Mouse (Mus musculus) CH12.LX (cell line): ENCODE results near the gene Rab37. TPM values are rescaled to one million over a fixed set of nuclear protein-coding genes. Genes with fewer than 3 reads are reported as not detected.

Experiments used
- DNase-seq: peaks from one replicate; pipeline ENCODE4 v3.0.0-alpha.2; 2013; ENCODE audit errors: extremely low read depth
- H3K27ac ChIP-seq: 2 replicates; pipeline ENCODE4 v1.5.1; 2012; ENCODE audit warnings: low read depth, mild to moderate bottlenecking, control low read depth, moderate library complexity; ENCODE audit not compliant: insufficient read depth
- H3K27me3 ChIP-seq: replicated peaks from 2 replicates; pipeline ENCODE3; 2012; ENCODE audit warnings: inconsistent platforms
- H3K36me3 ChIP-seq, 2 experiments: replicated peaks in 1 of 2; 2 replicates each; pipeline versions ENCODE3 to v1.6.1; 2012; ENCODE audit warnings: inconsistent platforms in 1 of 2, low read length in 1 of 2, mild to moderate bottlenecking in 1 of 2, mixed read lengths in 1 of 2, moderate library complexity in 1 of 2; ENCODE audit not compliant: control insufficient read depth in 1 of 2, insufficient read depth in 1 of 2
- H3K4me1 ChIP-seq, 2 experiments: 2 replicates each; pipeline ENCODE4 v1.6.1; 2012; ENCODE audit warnings: inconsistent platforms in 1 of 2, moderate library complexity in 1 of 2; ENCODE audit not compliant: insufficient read depth in 2 of 2, control insufficient read depth in 1 of 2
- H3K4me2 ChIP-seq: 2 replicates; pipeline ENCODE4 v1.6.1; 2012; ENCODE audit warnings: low read depth, mild to moderate bottlenecking, control low read depth; ENCODE audit not compliant: poor library complexity, insufficient read depth, severe bottlenecking
- H3K4me3 ChIP-seq, 3 experiments: fragments of 150-350 bp in 1 of 3; sonication (generic) in 1 of 3; replicated peaks in 1 of 3; 2 replicates each; pipeline versions ENCODE3 to v1.5.1; 2011 to 2012; ENCODE audit warnings: low read depth in 2 of 3, low read length in 2 of 3, mild to moderate bottlenecking in 2 of 3, moderate library complexity in 2 of 3, control low read depth in 1 of 3, improper control_type of control experiment in 1 of 3, inconsistent platforms in 1 of 3, mixed read lengths in 1 of 3; ENCODE audit not compliant: poor library complexity in 1 of 3
- H3K79me2 ChIP-seq: replicated peaks from 2 replicates; pipeline ENCODE4 v1.6.1; 2012; ENCODE audit warnings: mild to moderate bottlenecking, moderate library complexity; ENCODE audit not compliant: control insufficient read depth, poor library complexity, insufficient read depth, severe bottlenecking; ENCODE audit errors: extremely low read depth
- H3K9ac ChIP-seq: 2 replicates; pipeline ENCODE4 v1.6.1; 2012; ENCODE audit warnings: low read depth, mild to moderate bottlenecking, control low read depth, moderate library complexity; ENCODE audit not compliant: insufficient read depth
- H3K9me3 ChIP-seq: replicated peaks from 2 replicates; pipeline ENCODE3; 2012; ENCODE audit warnings: low read length, inconsistent platforms, mixed read lengths
- CHD1 ChIP-seq: IDR thresholded peaks from 2 replicates; pipeline ENCODE4 v1.6.1; 2012; ENCODE audit warnings: low read depth, low read length, improper control_type of control experiment, inconsistent platforms
- CHD2 ChIP-seq: IDR thresholded peaks from 2 replicates; pipeline ENCODE4 v1.6.1; 2011; ENCODE audit warnings: low read length, improper control_type of control experiment
- CTCF ChIP-seq, 2 experiments: IDR thresholded peaks in 1 of 2; conservative IDR thresholded peaks in 1 of 2; 2 replicates each; pipeline ENCODE4 v1.5.1; 2011 to 2012; ENCODE audit warnings: low read depth in 2 of 2, low read length in 2 of 2, improper control_type of control experiment in 1 of 2, inconsistent platforms in 1 of 2, mild to moderate bottlenecking in 1 of 2, moderate library complexity in 1 of 2
- E2F4 ChIP-seq: IDR thresholded peaks from 2 replicates; pipeline ENCODE4 v1.6.1; 2011; ENCODE audit warnings: low read depth, low read length, improper control_type of control experiment; ENCODE audit not compliant: insufficient replicate concordance
- GABPA ChIP-seq: IDR thresholded peaks from 2 replicates; pipeline ENCODE4 v1.6.1; 2012; ENCODE audit warnings: low read depth, low read length, improper control_type of control experiment, inconsistent platforms; ENCODE audit not compliant: insufficient replicate concordance
- JUN ChIP-seq: IDR thresholded peaks from 2 replicates; pipeline ENCODE4 v1.6.1; 2011; ENCODE audit warnings: low read depth, mild to moderate bottlenecking, low read length, improper control_type of control experiment, moderate library complexity; ENCODE audit not compliant: insufficient read depth
- KAT2A ChIP-seq: IDR thresholded peaks from 2 replicates; pipeline ENCODE4 v1.6.1; 2012; ENCODE audit warnings: low read length, improper control_type of control experiment, inconsistent platforms; ENCODE audit not compliant: insufficient replicate concordance
- MAX ChIP-seq: IDR thresholded peaks from 2 replicates; pipeline ENCODE4 v1.6.1; 2011; ENCODE audit warnings: low read length, improper control_type of control experiment
- MEF2A ChIP-seq: IDR thresholded peaks from 2 replicates; pipeline ENCODE4 v1.6.1; 2014; ENCODE audit warnings: low read depth, mild to moderate bottlenecking, inconsistent platforms, low read length, improper control_type of control experiment, borderline replicate concordance
- MXI1 ChIP-seq: IDR thresholded peaks from 2 replicates; pipeline ENCODE4 v1.6.1; 2011; ENCODE audit warnings: mild to moderate bottlenecking, low read depth, low read length, improper control_type of control experiment
- MYC ChIP-seq: IDR thresholded peaks from 2 replicates; pipeline ENCODE4 v1.6.1; 2011; ENCODE audit warnings: low read depth, mild to moderate bottlenecking, improper control_type of control experiment, low read length
- NELFE ChIP-seq: IDR thresholded peaks from 2 replicates; pipeline ENCODE4 v1.6.1; 2011; ENCODE audit warnings: low read depth, low read length, improper control_type of control experiment
- PAX5 ChIP-seq: IDR thresholded peaks from 2 replicates; pipeline ENCODE4 v1.6.1; 2012; ENCODE audit warnings: low read length, inconsistent platforms, mixed read lengths
- RAD21 ChIP-seq: IDR thresholded peaks from 2 replicates; pipeline ENCODE4 v1.6.1; 2011; ENCODE audit warnings: low read depth, mild to moderate bottlenecking, low read length, improper control_type of control experiment, moderate library complexity
- SIN3A ChIP-seq: IDR thresholded peaks from 2 replicates; pipeline ENCODE4 v1.6.1; 2012; ENCODE audit warnings: low read length, improper control_type of control experiment, inconsistent platforms
- TCF12 ChIP-seq: IDR thresholded peaks from 2 replicates; pipeline ENCODE4 v1.6.1; 2014; ENCODE audit warnings: low read depth, mild to moderate bottlenecking, inconsistent platforms, low read length, improper control_type of control experiment
- UBTF ChIP-seq: IDR thresholded peaks from 2 replicates; pipeline ENCODE4 v1.6.1; 2012; ENCODE audit warnings: low read depth, mild to moderate bottlenecking, inconsistent platforms, low read length, improper control_type of control experiment, moderate library complexity
- USF2 ChIP-seq: conservative IDR thresholded peaks from 2 replicates; pipeline ENCODE4 v1.6.1; 2011; ENCODE audit warnings: low read depth, low read length, improper control_type of control experiment
- ZKSCAN1 ChIP-seq: IDR thresholded peaks from 2 replicates; pipeline ENCODE4 v1.6.1; 2012; ENCODE audit warnings: low read depth, inconsistent platforms, low read length, improper control_type of control experiment, borderline replicate concordance
- ZMIZ1 ChIP-seq: IDR thresholded peaks from 2 replicates; pipeline ENCODE4 v1.6.1; 2012; ENCODE audit warnings: low read depth, mild to moderate bottlenecking, inconsistent platforms, low read length, improper control_type of control experiment
- dilution Hi-C: fragments of 300-500 bp; cut with MboI; formaldehyde crosslinking; loops from 2 replicates; pipeline ENCODE4 v1.14.3; 2020; ENCODE audit warnings: low sequenced_read_pairs; ENCODE audit not compliant: extremely low pct_unique_long_range_greater_than_20kb, extremely low pct_ligation_motif_present
- in situ Hi-C: fragments of 300-500 bp; cut with MboI; formaldehyde crosslinking; loops from 3 replicates; pipeline ENCODE4 v1.14.3; 2019; ENCODE audit warnings: low sequenced_read_pairs, low pct_ligation_motif_present, low pct_unique_long_range_greater_than_20kb, mixed read lengths
- polyA plus RNA-seq: library from polyadenylated mRNA; unstranded; fragments of >175 nt; gene quantifications from 2 replicates; pipeline ENCODE4 v1.2.1, GENCODE M21; 2012; ENCODE audit warnings: low read depth; ENCODE audit not compliant: insufficient read length
- total RNA-seq, 2 experiments: library from RNA; depleted of rRNA; stranded (reverse); fragments of 300-350 nt in 1 of 2; fragments of >200 nt in 1 of 2; gene quantifications; 2 replicates each; pipeline ENCODE4 v1.2.3; 2012 to 2014

The Rab37 gene
- total and polyA plus RNA-seq, 3 experiments: 2.0 to 3.6 (median 2.3) TPM

DNA sequence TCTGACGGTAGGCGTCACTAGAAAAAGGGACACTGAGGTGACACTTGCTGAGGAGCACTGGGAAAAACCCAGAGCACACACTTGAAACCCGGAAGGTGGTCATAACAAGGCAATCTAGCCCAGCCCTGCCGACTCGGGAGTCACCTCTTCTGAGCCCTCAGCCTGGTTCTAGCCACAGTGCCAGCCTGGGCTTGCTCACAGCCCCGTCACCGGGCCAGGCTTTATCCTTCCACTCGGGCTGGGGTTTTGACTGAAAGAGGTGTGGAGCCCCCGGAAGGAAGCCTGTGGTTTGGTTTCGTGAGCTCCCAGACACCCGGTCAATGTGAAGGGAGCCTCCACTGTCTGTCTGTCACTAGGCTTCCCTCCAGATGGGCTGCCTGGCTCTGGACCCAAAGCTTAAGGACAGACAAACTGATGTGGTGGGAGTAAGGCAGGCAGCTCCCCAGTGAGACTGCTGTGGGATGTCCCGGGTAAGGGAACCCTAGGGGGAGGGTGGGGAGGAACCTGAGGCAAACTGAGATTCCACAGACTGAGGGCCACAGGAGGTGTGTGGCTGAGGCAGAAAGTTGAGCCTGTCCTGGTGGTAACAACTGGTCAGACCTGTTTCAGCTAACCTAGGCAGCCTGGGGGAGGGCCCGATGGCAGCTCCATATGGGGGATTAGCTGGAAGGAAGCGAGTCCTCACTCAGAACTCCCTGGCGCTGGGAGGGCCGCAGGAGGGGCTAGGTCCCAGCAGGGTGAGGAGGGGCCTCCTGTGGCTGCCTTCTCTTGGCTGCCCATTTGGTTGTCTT, 82.5 kb downstream of the Rab37 start (continued):
- TF ChIP-seq UBTF: peak; percentile 94; the same call in 1 of the 2 replicates
- TF ChIP-seq NELFE: peak; percentile 59
- TF ChIP-seq KAT2A: no peak
- TF ChIP-seq MAX: peak; percentile 65; the same call in 1 of the 2 replicates
- no peak for TF ChIP-seq JUN
- no peak; the same call in 1 of the 2 replicates for TF ChIP-seq RAD21
- no peak for TF ChIP-seq MYC
- peak; percentile 91 for TF ChIP-seq TCF12
- peak; percentile 90 for TF ChIP-seq MEF2A
- no peak for TF ChIP-seq USF2

DNA sequence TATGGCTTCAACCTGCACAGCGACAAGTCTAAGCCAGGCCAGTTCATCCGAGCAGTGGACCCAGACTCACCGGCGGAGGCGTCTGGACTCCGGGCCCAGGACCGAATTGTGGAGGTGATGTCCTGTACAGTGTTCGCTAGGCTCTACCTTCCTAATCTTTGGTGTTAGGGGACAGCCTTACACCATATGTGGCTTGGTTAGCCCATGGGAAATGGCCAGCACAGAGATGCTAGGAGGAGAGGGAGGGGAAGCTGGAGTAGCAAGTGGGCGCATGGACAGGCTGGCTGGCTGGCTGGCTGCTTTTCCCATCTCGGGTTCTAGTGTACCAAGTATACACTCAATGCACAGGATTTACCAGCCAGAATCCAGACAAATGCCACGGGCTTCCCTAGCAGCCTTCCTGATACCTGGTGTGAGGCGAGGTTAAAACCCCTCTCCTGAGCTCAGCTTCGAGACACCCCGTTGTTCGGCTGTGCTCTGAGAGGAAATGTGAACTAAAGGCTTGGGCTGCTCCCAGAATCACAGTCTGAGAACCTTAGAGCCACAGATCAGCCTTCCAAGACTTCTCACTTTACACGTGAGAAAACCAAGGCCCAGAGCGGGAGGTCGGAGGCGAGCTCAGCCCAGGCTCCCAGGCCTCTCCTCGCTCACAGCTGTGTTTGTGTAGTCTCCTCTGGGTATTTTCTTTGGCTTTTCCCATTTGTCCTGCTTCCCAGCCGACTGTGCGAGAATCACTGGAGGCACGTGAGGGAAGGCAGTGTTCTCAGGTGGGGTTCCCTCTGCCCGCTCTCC, 85.4 kb downstream of the Rab37 start:
- Histone ChIP-seq H3K4me1 (peaks cover 26 to 34% of the 10 kb centered on the region in 2 experiments), H3K27me3 (no peaks in the 10 kb centered on the region), H3K27ac (no peak overlapping the region), H3K4me3 (no peak overlapping the region), H3K36me3 (peaks cover 53 to 74% of the 10 kb centered on the region in 2 experiments), H3K79me2 (0 out of 2 replicates have a peak, but pooled peaks cover 4% of the 10 kb centered on the region), H3K9ac (no peak overlapping the region), H3K4me2 (no peak overlapping the region), H3K9me3 (no peaks in the 10 kb centered on the region)
- DNase-seq: no peak
- no peak for TF ChIP-seq ZKSCAN1
- TF ChIP-seq CHD2: no peak
- TF ChIP-seq SIN3A: no peak
- TF ChIP-seq MYC: no peak
- TF ChIP-seq ZMIZ1: no peak
- TF ChIP-seq PAX5: no peak
- TF ChIP-seq GABPA: no peak
- TF ChIP-seq CTCF (conservative IDR thresholded peaks at IDR 0.05 in 1 of 2, IDR thresholded peaks at IDR 0.05 in 1 of 2; ENCODE audit: low read depth in 2 of 2, low read length in 2 of 2): no peak
- no peak for TF ChIP-seq MXI1
- no peak for TF ChIP-seq CHD1
- no peak for TF ChIP-seq UBTF
- no peak for TF ChIP-seq E2F4
- in situ Hi-C loops (no loop called here), dilution Hi-C loops (no loop called here)
